Mouse (Mus musculus): ENCODE data around the gene Mef2b. TPM values are rescaled to one million over a fixed set of nuclear protein-coding genes. Genes with fewer than 3 reads are reported as not detected.
"Not testable (repeated sequence)": the region's sequence is repeated elsewhere in the genome, so short reads cannot be mapped to it uniquely, and the experiment has no call there.

Mef2b gene
- polyA plus RNA-seq, 1 experiment from 2014 or later: 0.53 TPM

- peaks cover 20% of the 10 kb centered on the region for H3K4me1 ChIP-seq
- H3K36me3 ChIP-seq; H3K27ac ChIP-seq; H3K9me3 ChIP-seq; H3K4me3 ChIP-seq; DNase-seq (ENCODE audit: low spot score); H3K27me3 ChIP-seq (ENCODE audit: insufficient read depth, poor library complexity, severe bottlenecking): not testable (repeated sequence)
- 56% methylated on average over 3 of the region's 3 CpGs for WGBS
These were observed 76.7 kb downstream of the Mef2b start for GRCm38 (mm10) chr8:70216161-70216560.

- peaks cover 18% of the 10 kb centered on the region; the same call in 1 of the 2 replicates for H3K4me1 ChIP-seq
- WGBS: 79% methylated on average over 1 of the region's 1 CpGs
These were observed 77.1 kb downstream of the Mef2b start for GRCm38 (mm10) chr8:70216566-70216965.

More at GRCm38 (mm10) chr8:70216566-70216965, 77.1 kb downstream of the Mef2b start:
- no peak for DNase-seq (ENCODE audit: low spot score)
- Histone ChIP-seq H3K27me3 (ENCODE audit: insufficient read depth, poor library complexity, severe bottlenecking) (no peaks in the 10 kb centered on the region), H3K27ac (no peak overlapping the region), H3K36me3 (peaks cover 4% of the 10 kb centered on the region; the same call in 1 of the 2 replicates), H3K9me3 (no peaks in the 10 kb centered on the region), H3K4me3 (no peak overlapping the region)

Small RNAs within 50 kb of the gene (microRNA-seq; reads per million reads assigned to microRNA genes)
- not detected for gene Mir7066

Other genes with a start within 250 kb of the Mef2b start
- 2.7 and 2.9 TPM in 2 replicates for gene Tssk6, start 237.5 kb upstream of the Mef2b start, polyA plus RNA-seq (2016; fragmentation: Nextera tagmentation; extraction: Ambion mirVana)
- gene Ndufa13, start 237.2 kb upstream of the Mef2b start, polyA plus RNA-seq (2016; fragmentation: Nextera tagmentation; extraction: Ambion mirVana): 217 and 256 TPM in 2 replicates
- gene Yjefn3, start 237.0 kb upstream of the Mef2b start, polyA plus RNA-seq (2016; fragmentation: Nextera tagmentation; extraction: Ambion mirVana): 6.7 and 8.7 TPM in 2 replicates
- 47.5 and 49.0 TPM in 2 replicates for gene Gatad2a, start 143.3 kb upstream of the Mef2b start, polyA plus RNA-seq (2016; fragmentation: Nextera tagmentation; extraction: Ambion mirVana)
- 46.5 and 49.9 TPM in 2 replicates for gene Mau2, start 97.0 kb upstream of the Mef2b start, polyA plus RNA-seq (2016; fragmentation: Nextera tagmentation; extraction: Ambion mirVana)
- gene Sugp1, start 96.9 kb upstream of the Mef2b start, polyA plus RNA-seq (2016; fragmentation: Nextera tagmentation; extraction: Ambion mirVana): 41.1 and 45.0 TPM in 2 replicates
- 0.94 and 1.3 TPM in 2 replicates for gene Tm6sf2, start 66.8 kb upstream of the Mef2b start, polyA plus RNA-seq (2016; fragmentation: Nextera tagmentation; extraction: Ambion mirVana)
- 0.30 and 0.62 TPM in 2 replicates for gene Hapln4, start 56.3 kb upstream of the Mef2b start, polyA plus RNA-seq (2016; fragmentation: Nextera tagmentation; extraction: Ambion mirVana)
- 0.06 and 0.29 TPM in 2 replicates for gene Ncan, start 18.8 kb upstream of the Mef2b start, polyA plus RNA-seq (2016; fragmentation: Nextera tagmentation; extraction: Ambion mirVana)
- gene Nr2c2ap, start 8.4 kb upstream of the Mef2b start, polyA plus RNA-seq (2016; fragmentation: Nextera tagmentation; extraction: Ambion mirVana): 35.4 and 39.6 TPM in 2 replicates
- gene Rfxank, start 557 bp upstream of the Mef2b start, polyA plus RNA-seq (2016; fragmentation: Nextera tagmentation; extraction: Ambion mirVana): 16.5 and 18.3 TPM in 2 replicates
- 39.6 and 43.9 TPM in 2 replicates for gene Borcs8, start 212 bp upstream of the Mef2b start, polyA plus RNA-seq (2016; fragmentation: Nextera tagmentation; extraction: Ambion mirVana)
- 93.9 and 123 TPM in 2 replicates for gene Tmem161a, start 32.6 kb downstream of the Mef2b start, polyA plus RNA-seq (2016; fragmentation: Nextera tagmentation; extraction: Ambion mirVana)
- gene Slc25a42, start 72.6 kb downstream of the Mef2b start, polyA plus RNA-seq (2016; fragmentation: Nextera tagmentation; extraction: Ambion mirVana): 5.8 and 9.5 TPM in 2 replicates
- gene Sugp2, start 94.5 kb downstream of the Mef2b start, polyA plus RNA-seq (2016; fragmentation: Nextera tagmentation; extraction: Ambion mirVana): 34.7 and 34.8 TPM in 2 replicates
- gene Armc6, start 94.8 kb downstream of the Mef2b start, polyA plus RNA-seq (2016; fragmentation: Nextera tagmentation; extraction: Ambion mirVana): 29.5 and 31.6 TPM in 2 replicates
- 42.7 and 80.5 TPM in 2 replicates for gene Homer3, start 143.1 kb downstream of the Mef2b start, polyA plus RNA-seq (2016; fragmentation: Nextera tagmentation; extraction: Ambion mirVana)
- 40.5 and 47.5 TPM in 2 replicates for gene Ddx49, start 162.8 kb downstream of the Mef2b start, polyA plus RNA-seq (2016; fragmentation: Nextera tagmentation; extraction: Ambion mirVana)
- gene Cope, start 162.8 kb downstream of the Mef2b start, polyA plus RNA-seq (2016; fragmentation: Nextera tagmentation; extraction: Ambion mirVana): 379 and 398 TPM in 2 replicates
- 1.4 TPM in 2 replicates for gene Cers1, start 176.1 kb downstream of the Mef2b start, polyA plus RNA-seq (2016; fragmentation: Nextera tagmentation; extraction: Ambion mirVana)
- 1.9 and 4.2 TPM in 2 replicates for gene Gdf1, start 190.1 kb downstream of the Mef2b start, polyA plus RNA-seq (2016; fragmentation: Nextera tagmentation; extraction: Ambion mirVana)
- 14.5 and 19.8 TPM in 2 replicates for gene Upf1, start 213.6 kb downstream of the Mef2b start, polyA plus RNA-seq (2016; fragmentation: Nextera tagmentation; extraction: Ambion mirVana)
- 0.43 and 1.2 TPM in 2 replicates for gene Comp, start 233.8 kb downstream of the Mef2b start, polyA plus RNA-seq (2016; fragmentation: Nextera tagmentation; extraction: Ambion mirVana)

All from heart, embryonic 10.5 days (tissue).